Mouse (Mus musculus) neural tube, embryonic 11.5 days (tissue): Measurements from ENCODE around the gene Ethe1. TPM values are rescaled to one million over a fixed set of nuclear protein-coding genes. Genes with fewer than 3 reads are reported as not detected.
A peak's percentile ranks its signal among the peaks of the same experiment; 100 is the strongest.

ENCODE experiments used
- ATAC-seq: fragments of 200-750 bp; cut with Nextera tagmentation; 2 replicates; pipeline ENCODE4 v1.8.0; 2017; ENCODE audit warnings: moderate number of reproducible peaks, mild to moderate bottlenecking, moderate TSS enrichment, moderate library complexity; ENCODE audit not compliant: insufficient read depth, low FRiP score, low TSS enrichment
- DNase-seq: peaks from one replicate; pipeline ENCODE4 v3.0.0-alpha.2; 2015; ENCODE audit warnings: low spot score
- H3K27ac ChIP-seq: fragments of 300-500 bp; sonication (generic); 2 replicates; pipeline ENCODE4 v1.5.1; 2014; ENCODE audit warnings: low read depth, mild to moderate bottlenecking, low read length
- H3K27me3 ChIP-seq: fragments of 300-500 bp; sonication (generic); 2 replicates; pipeline ENCODE4 v1.6.1; 2014; ENCODE audit warnings: mild to moderate bottlenecking, low read length, mixed read lengths; ENCODE audit not compliant: control insufficient read depth, insufficient read depth
- H3K36me3 ChIP-seq: fragments of 300-500 bp; sonication (generic); 2 replicates; pipeline ENCODE4 v1.6.1; 2014; ENCODE audit warnings: mild to moderate bottlenecking, low read length, moderate library complexity, mixed read lengths; ENCODE audit not compliant: control insufficient read depth, insufficient read depth
- H3K4me1 ChIP-seq: fragments of 300-500 bp; sonication (generic); 2 replicates; pipeline ENCODE4 v1.6.1; 2014; ENCODE audit warnings: low read length, mixed read lengths; ENCODE audit not compliant: control insufficient read depth, insufficient read depth
- H3K4me2 ChIP-seq: fragments of 300-500 bp; sonication (generic); 2 replicates; pipeline ENCODE4 v1.6.1; 2014; ENCODE audit warnings: low read depth, mild to moderate bottlenecking, moderate library complexity
- H3K4me3 ChIP-seq: fragments of 300-500 bp; sonication (generic); 2 replicates; pipeline ENCODE4 v1.5.1; 2014; ENCODE audit warnings: low read depth, low read length
- H3K9ac ChIP-seq: fragments of 300-500 bp; sonication (generic); 2 replicates; pipeline ENCODE4 v1.6.1; 2014; ENCODE audit warnings: mild to moderate bottlenecking, low read length
- H3K9me3 ChIP-seq: fragments of 300-500 bp; sonication (generic); 2 replicates; pipeline ENCODE4 v1.6.1; 2016; ENCODE audit warnings: low read length; ENCODE audit not compliant: control insufficient read depth
- WGBS: fragments of 180-500 bp; shearing (Covaris S2); extraction: QIAGEN DNeasy Blood & Tissue Kit; methylation state at CpG from one replicate; pipeline ENCODE4 v1.1.7; 2014; 5-methylcytosine and 5-hydroxymethylcytosine counted together
- polyA plus RNA-seq: library from polyadenylated mRNA; unstranded; fragments of >200 nt; fragmentation: Nextera tagmentation; extraction: Ambion mirVana; gene quantifications from 2 replicates; pipeline ENCODE4 v1.2.1, GENCODE M21; 2014

The Ethe1 gene
- polyA plus RNA-seq, 1 experiment from 2014 or later: 23.4 TPM

GRCm38 (mm10) chr7:24628685-24629610 is 41.6 kb downstream of the Ethe1 start:
- 10% methylated on average over 30 of the region's 33 CpGs for WGBS

GRCm38 (mm10) chr7:24629672-24630071 is 42.3 kb downstream of the Ethe1 start:
- 73% methylated on average over 4 of the region's 4 CpGs for WGBS
- H3K4me3 ChIP-seq: no peak overlapping the region
- H3K4me2 ChIP-seq: no peak overlapping the region
- no peak overlapping the region for H3K9ac ChIP-seq
- H3K36me3 ChIP-seq: no peaks in the 10 kb centered on the region
- no peaks in the 10 kb centered on the region for H3K4me1 ChIP-seq
- no peaks in the 10 kb centered on the region for H3K27me3 ChIP-seq
- no peak overlapping the region for H3K27ac ChIP-seq
- no peak for ATAC-seq
- DNase-seq: no peak
- H3K9me3 ChIP-seq: no peaks in the 10 kb centered on the region; the same call in 1 of the 2 replicates

More at GRCm38 (mm10) chr7:24628685-24629610, 41.6 kb downstream of the Ethe1 start:
- Histone ChIP-seq H3K9ac (peak overlapping the region; percentile 53), H3K9me3 (no peaks in the 10 kb centered on the region; the same call in 1 of the 2 replicates), H3K36me3 (no peaks in the 10 kb centered on the region), H3K27ac (no peak overlapping the region), H3K27me3 (no peaks in the 10 kb centered on the region), H3K4me2 (peak overlapping the region; percentile 42), H3K4me3 (no peak overlapping the region), H3K4me1 (no peaks in the 10 kb centered on the region)
- ATAC-seq: peak; percentile 76
- DNase-seq: peak; percentile 86

GRCm38 (mm10) chr7:24630116-24630880 is 43.0 kb downstream of the Ethe1 start:
- WGBS: 73% methylated on average over 10 of the region's 10 CpGs

GRCm38 (mm10) chr7:24636264-24636663 is 48.9 kb downstream of the Ethe1 start, which contains the start of gene Lypd3:
TSS of gene Lypd3 (plus strand) at chr7:24636550.
- Histone ChIP-seq H3K4me3 (no peak within 1 kb of the TSS), H3K4me1 (no peaks in the 10 kb centered on the region), H3K27me3 (peaks cover 52% of the 10 kb centered on the region), H3K4me2 (no peak within 1 kb of the TSS), H3K27ac (no peak within 1 kb of the TSS), H3K36me3 (no peaks in the 10 kb centered on the region), H3K9ac (no peak within 1 kb of the TSS), H3K9me3 (no peaks in the 10 kb centered on the region; the same call in 1 of the 2 replicates)
- DNase-seq (no peak), ATAC-seq (no peak)
- WGBS: 13% methylated on average over 15 of the region's 15 CpGs

More at GRCm38 (mm10) chr7:24630116-24630880, 43.0 kb downstream of the Ethe1 start:
- Histone ChIP-seq H3K27ac (no peak overlapping the region), H3K9me3 (no peaks in the 10 kb centered on the region; the same call in 1 of the 2 replicates), H3K36me3 (no peaks in the 10 kb centered on the region), H3K4me1 (no peaks in the 10 kb centered on the region), H3K4me2 (no peak overlapping the region), H3K9ac (no peak overlapping the region), H3K4me3 (no peak overlapping the region), H3K27me3 (no peaks in the 10 kb centered on the region)
- ATAC-seq (no peak), DNase-seq (no peak)

GRCm38 (mm10) chr7:24637046-24637445 is 49.7 kb downstream of the Ethe1 start:
- ATAC-seq (0 out of 2 replicates have a peak, but pooled peaks have one; percentile 6), DNase-seq (no peak)
- peaks cover 52% of the 10 kb centered on the region for H3K27me3 ChIP-seq
- H3K36me3 ChIP-seq: no peaks in the 10 kb centered on the region
- H3K9me3 ChIP-seq: no peaks in the 10 kb centered on the region; the same call in 1 of the 2 replicates
- H3K4me2 ChIP-seq: no peak overlapping the region
- 2% methylated on average over 18 of the region's 18 CpGs for WGBS
- H3K27ac ChIP-seq: no peak overlapping the region
- H3K4me1 ChIP-seq: no peaks in the 10 kb centered on the region
- H3K9ac ChIP-seq: no peak overlapping the region
- H3K4me3 ChIP-seq: no peak overlapping the region

- no peaks in the 10 kb centered on the region for H3K4me1 ChIP-seq
- peaks cover 52% of the 10 kb centered on the region for H3K27me3 ChIP-seq
- H3K4me3 ChIP-seq: peak overlapping the region; percentile 23
- DNase-seq (no peak), ATAC-seq (no peak; the same call in 1 of the 2 replicates)
- no peak overlapping the region for H3K9ac ChIP-seq
- WGBS: 2% methylated on average over 35 of the region's 35 CpGs
- no peaks in the 10 kb centered on the region; the same call in 1 of the 2 replicates for H3K9me3 ChIP-seq
- peak overlapping the region; percentile 46 for H3K4me2 ChIP-seq
- no peak overlapping the region for H3K27ac ChIP-seq
- H3K36me3 ChIP-seq: no peaks in the 10 kb centered on the region
Observed at GRCm38 (mm10) chr7:24638026-24638856, 50.9 kb downstream of the Ethe1 start.

GRCm38 (mm10) chr7:24640450-24640849 is 53.1 kb downstream of the Ethe1 start:
- 67% methylated on average over 13 of the region's 13 CpGs for WGBS
- Histone ChIP-seq H3K9me3 (no peaks in the 10 kb centered on the region), H3K4me1 (no peaks in the 10 kb centered on the region), H3K27me3 (peaks cover 52% of the 10 kb centered on the region), H3K27ac (no peak overlapping the region), H3K4me2 (no peak overlapping the region), H3K9ac (no peak overlapping the region), H3K4me3 (no peak overlapping the region), H3K36me3 (no peaks in the 10 kb centered on the region)
- ATAC-seq (no peak), DNase-seq (no peak)

GRCm38 (mm10) chr7:24642491-24642890 is 55.1 kb downstream of the Ethe1 start:
- no peak overlapping the region for H3K4me2 ChIP-seq
- H3K4me3 ChIP-seq: no peak overlapping the region
- H3K9me3 ChIP-seq: no peaks in the 10 kb centered on the region
- peak; percentile 65 for DNase-seq
- H3K36me3 ChIP-seq: no peaks in the 10 kb centered on the region
- H3K27me3 ChIP-seq: peaks cover 32% of the 10 kb centered on the region
- H3K4me1 ChIP-seq: no peaks in the 10 kb centered on the region
- ATAC-seq: no peak
- no peak overlapping the region for H3K9ac ChIP-seq
- WGBS: 11% methylated on average over 9 of the region's 9 CpGs
- no peak overlapping the region for H3K27ac ChIP-seq
